Mouse (Mus musculus): ENCODE measurements around the gene Gm4881. TPM values are rescaled to one million over a fixed set of nuclear protein-coding genes. Genes with fewer than 3 reads are reported as not detected.

The Gm4881 gene
- polyA plus RNA-seq, 1 experiment from 2014 or later, result not detected

DNA sequence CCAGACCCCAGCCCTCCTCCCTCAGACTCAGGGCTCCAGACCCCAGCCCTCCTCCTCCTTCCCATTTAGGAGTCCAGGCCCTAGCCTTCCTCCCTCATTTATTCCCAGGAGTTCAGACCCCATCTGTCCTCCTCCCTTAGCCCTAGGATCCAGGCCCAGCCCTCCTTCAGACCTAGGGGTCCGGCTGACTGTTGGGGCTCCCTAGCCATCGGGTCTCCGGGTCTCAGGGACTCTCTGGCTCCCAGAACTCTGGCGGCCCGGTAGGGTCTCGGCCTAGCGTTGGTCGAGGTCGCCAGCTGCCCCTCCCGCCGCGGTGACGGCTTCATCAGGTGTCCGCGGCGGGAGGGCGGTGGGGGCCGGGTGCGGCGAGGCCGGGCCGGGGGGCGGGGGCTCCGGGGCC lies 9.7 kb upstream of the Gm4881 start:
- WGBS, result under 1% methylated on average over 21 of the region's 24 CpGs
- peaks cover 9% of the 10 kb centered on the region; the same call in 1 of the 2 replicates for H3K4me1 ChIP-seq
- no peak for ATAC-seq (ENCODE audit: insufficient number of reproducible peaks, insufficient read depth, low FRiP score, low TSS enrichment, low read depth)

DNA sequence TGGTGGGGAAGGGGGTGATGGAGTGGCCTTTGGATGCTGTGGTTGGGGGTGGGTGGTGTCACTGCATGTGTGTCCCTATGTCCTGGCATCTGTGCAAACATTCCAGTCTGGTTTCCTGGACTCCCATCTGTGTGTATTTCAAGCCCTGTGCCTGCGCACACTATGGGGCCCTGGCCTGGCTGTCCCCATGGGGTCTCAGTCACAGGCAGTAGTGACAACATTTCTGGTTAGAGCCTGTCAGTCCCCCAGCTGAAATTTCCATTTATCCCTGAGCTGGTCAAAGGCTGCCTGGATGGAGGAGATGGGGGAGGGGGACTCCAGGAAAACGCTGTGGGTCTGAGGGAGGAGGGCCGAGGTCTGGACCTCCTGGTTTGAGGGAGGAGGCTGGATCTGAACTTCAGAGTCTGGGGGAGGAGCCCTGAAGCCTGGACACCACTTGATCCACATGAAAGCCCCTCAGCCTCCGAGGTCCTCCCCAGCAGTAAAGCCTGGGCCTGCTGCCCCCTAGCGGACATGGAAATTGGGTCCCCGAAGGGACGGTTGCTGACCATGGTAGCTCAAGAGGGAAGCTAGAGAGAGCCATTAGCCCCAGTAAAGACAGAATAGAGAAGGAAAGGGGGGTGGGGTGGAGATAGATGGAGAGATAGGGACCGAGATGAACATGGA lies 5.8 kb upstream of the Gm4881 start:
- H3K4me1 ChIP-seq, result peaks cover 10% of the 10 kb centered on the region; the same call in 1 of the 2 replicates
- no peak for ATAC-seq (ENCODE audit: insufficient number of reproducible peaks, insufficient read depth, low FRiP score, low TSS enrichment, low read depth)
- H3K36me3 ChIP-seq, result no peaks in the 10 kb centered on the region
- no peak overlapping the region for H3K4me2 ChIP-seq
- H3K4me3 ChIP-seq, result no peak overlapping the region
- H3K9me3 ChIP-seq, result no peaks in the 10 kb centered on the region
- H3K27ac ChIP-seq, result no peak overlapping the region
- peaks cover 100% of the 10 kb centered on the region for H3K27me3 ChIP-seq
- WGBS, result 0% methylated on average over 8 of the region's 8 CpGs
- no peak overlapping the region for H3K9ac ChIP-seq

More for the DNA sequence above, 9.7 kb upstream of the Gm4881 start:
- no peaks in the 10 kb centered on the region for H3K36me3 ChIP-seq
- peak overlapping the region; percentile 61 for H3K9ac ChIP-seq
- no peak overlapping the region for H3K27ac ChIP-seq
- H3K4me2 ChIP-seq, result peak overlapping the region; percentile 65
- H3K4me3 ChIP-seq, result peak overlapping the region; percentile 45
- 0 out of 2 replicates have a peak, but pooled peaks cover 3% of the 10 kb centered on the region for H3K9me3 ChIP-seq
- peaks cover 85% of the 10 kb centered on the region for H3K27me3 ChIP-seq

DNA sequence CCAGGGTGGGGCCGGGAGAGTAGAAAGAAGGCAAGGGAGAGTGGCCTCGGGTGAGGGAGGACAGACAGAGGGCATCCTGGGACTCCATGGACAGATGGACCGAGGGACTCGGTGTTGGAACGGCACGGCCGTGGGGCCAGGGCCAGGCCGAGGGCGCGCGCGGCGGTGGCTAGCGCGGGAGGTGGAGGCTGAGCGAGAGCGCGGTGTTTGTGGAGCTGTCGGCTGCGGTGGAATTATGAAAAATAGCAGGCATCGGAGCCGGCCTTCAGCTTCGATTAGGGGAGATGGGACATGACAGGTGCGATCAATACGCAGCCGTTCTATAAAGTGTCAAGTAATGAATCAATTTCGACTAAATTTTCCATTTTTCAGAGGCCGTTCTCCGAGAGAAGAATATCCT lies 4.5 kb upstream of the Gm4881 start:
- H3K4me2 ChIP-seq, result no peak overlapping the region
- no peaks in the 10 kb centered on the region for H3K36me3 ChIP-seq
- no peaks in the 10 kb centered on the region for H3K9me3 ChIP-seq
- no peak overlapping the region for H3K4me3 ChIP-seq
- WGBS, result 2% methylated on average over 28 of the region's 29 CpGs
- peak overlapping the region; percentile 36; the same call in 1 of the 2 replicates for H3K9ac ChIP-seq
- H3K27me3 ChIP-seq, result peaks cover 100% of the 10 kb centered on the region
- no peak overlapping the region for H3K27ac ChIP-seq
- ATAC-seq (ENCODE audit: insufficient number of reproducible peaks, insufficient read depth, low FRiP score, low TSS enrichment, low read depth), result no peak
- peaks cover 8% of the 10 kb centered on the region; the same call in 1 of the 2 replicates for H3K4me1 ChIP-seq

- Histone ChIP-seq H3K9ac (no peak overlapping the region), H3K27me3 (peaks cover 100% of the 10 kb centered on the region), H3K27ac (no peak overlapping the region), H3K4me3 (no peak overlapping the region), H3K9me3 (no peaks in the 10 kb centered on the region), H3K4me1 (peaks cover 11% of the 10 kb centered on the region), H3K36me3 (no peaks in the 10 kb centered on the region), H3K4me2 (no peak overlapping the region)
- no peak for ATAC-seq (ENCODE audit: insufficient number of reproducible peaks, insufficient read depth, low FRiP score, low TSS enrichment, low read depth)
- WGBS, result 3% methylated on average over 7 of the region's 7 CpGs
Measured at GRCm38 (mm10) chr7:24947316-24948048, 3.2 kb upstream of the Gm4881 start.

GRCm38 (mm10) chr7:24943641-24944040 lies 653 bp downstream of the Gm4881 start:
- no peak for ATAC-seq (ENCODE audit: insufficient number of reproducible peaks, insufficient read depth, low FRiP score, low TSS enrichment, low read depth)
- Histone ChIP-seq H3K9me3 (no peaks in the 10 kb centered on the region), H3K36me3 (no peaks in the 10 kb centered on the region), H3K4me1 (peaks cover 9% of the 10 kb centered on the region), H3K4me2 (peak overlapping the region; percentile 76; the same call in 1 of the 2 replicates), H3K9ac (no peak overlapping the region), H3K27ac (no peak overlapping the region), H3K27me3 (peaks cover 100% of the 10 kb centered on the region), H3K4me3 (peak overlapping the region; percentile 45; the same call in 1 of the 2 replicates)
- 5% methylated on average over 6 of the region's 6 CpGs for WGBS

- Histone ChIP-seq H3K27ac (no peak overlapping the region), H3K27me3 (peaks cover 91% of the 10 kb centered on the region), H3K36me3 (peaks cover 9% of the 10 kb centered on the region), H3K4me3 (no peak overlapping the region), H3K4me2 (no peak overlapping the region), H3K9me3 (no peaks in the 10 kb centered on the region), H3K4me1 (peaks cover 22% of the 10 kb centered on the region), H3K9ac (no peak overlapping the region)
- no peak for ATAC-seq (ENCODE audit: insufficient number of reproducible peaks, insufficient read depth, low FRiP score, low TSS enrichment, low read depth)
- WGBS, result 1% methylated on average over 15 of the region's 15 CpGs
Measured at GRCm38 (mm10) chr7:24931651-24932050, 12.6 kb downstream of the Gm4881 start.

DNA sequence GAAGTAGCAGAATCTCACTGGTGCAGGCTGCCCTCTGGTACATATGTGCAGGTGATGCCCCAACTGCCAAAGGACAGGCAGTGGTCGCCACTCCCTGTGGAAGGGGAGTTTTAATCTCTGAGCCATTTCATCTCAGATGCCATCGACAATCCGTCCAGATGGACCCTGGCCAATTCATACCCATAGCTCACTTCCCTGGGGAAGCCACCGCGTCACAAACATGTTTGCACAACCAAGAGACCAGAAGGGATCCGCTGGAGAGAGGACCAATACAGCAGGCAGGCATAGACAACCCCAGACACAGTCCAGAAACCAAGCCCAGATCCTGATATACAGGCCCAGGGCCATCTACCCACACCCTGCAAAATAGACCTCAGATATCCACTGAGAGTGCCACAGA lies 13.8 kb downstream of the Gm4881 start:
- no peak overlapping the region for H3K4me2 ChIP-seq
- H3K27me3 ChIP-seq, result peaks cover 79% of the 10 kb centered on the region
- H3K36me3 ChIP-seq, result peaks cover 20% of the 10 kb centered on the region
- no peak overlapping the region for H3K9ac ChIP-seq
- no peak overlapping the region for H3K27ac ChIP-seq
- WGBS, result 49% methylated on average over 6 of the region's 6 CpGs
- H3K4me1 ChIP-seq, result peaks cover 22% of the 10 kb centered on the region
- no peak for ATAC-seq (ENCODE audit: insufficient number of reproducible peaks, insufficient read depth, low FRiP score, low TSS enrichment, low read depth)
- no peaks in the 10 kb centered on the region for H3K9me3 ChIP-seq
- H3K4me3 ChIP-seq, result no peak overlapping the region

DNA sequence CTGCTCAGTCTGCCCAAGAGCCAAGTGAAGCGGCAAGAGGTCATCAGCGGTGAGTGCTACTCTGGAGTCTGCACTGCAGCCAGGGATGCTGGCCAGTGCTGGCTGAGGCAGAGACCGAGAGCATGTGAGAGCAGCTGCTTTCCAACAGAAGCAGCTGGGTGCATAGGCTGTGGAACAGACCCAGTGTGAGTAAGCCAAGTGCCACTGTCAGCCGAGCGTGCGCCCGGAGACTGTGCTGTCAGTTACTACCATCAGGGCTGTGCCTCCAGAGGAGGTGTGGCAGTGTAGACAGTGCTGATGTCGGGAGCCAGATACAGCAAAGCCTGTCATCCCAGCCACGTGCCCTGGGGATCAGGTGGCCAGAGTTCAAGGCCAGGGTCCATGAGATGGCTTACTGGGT lies 24.6 kb downstream of the Gm4881 start:
- 86% methylated on average over 9 of the region's 9 CpGs for WGBS

DNA sequence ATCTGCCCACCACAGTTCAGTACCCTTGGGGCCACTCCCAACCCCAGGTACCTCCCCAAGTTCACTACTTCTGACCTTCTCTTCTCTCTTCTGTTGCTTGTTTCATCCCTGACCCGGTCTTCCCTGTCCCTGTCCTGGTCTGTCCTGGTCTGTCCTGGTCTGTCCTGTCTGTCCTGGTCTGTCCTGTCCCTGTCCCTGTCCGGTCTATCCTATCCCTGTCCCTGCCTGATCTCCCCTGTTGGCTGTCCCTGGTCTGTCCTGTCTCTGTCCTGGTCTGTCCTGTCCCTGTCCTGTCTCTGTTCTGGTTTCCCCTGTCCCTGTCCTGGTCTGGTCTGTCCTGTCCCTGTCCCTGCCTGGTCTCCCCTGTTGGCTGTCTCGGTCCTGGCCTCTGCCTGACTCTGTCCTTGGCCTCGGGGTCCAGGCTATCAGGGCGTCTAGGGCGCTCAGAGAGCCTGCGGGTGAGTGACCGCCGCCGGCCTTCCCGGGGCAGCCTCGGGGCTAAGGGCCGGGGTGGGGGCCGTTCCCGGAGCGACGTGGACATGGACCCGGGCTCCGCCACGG lies 25.5 kb downstream of the Gm4881 start:
- H3K4me2 ChIP-seq, result no peak overlapping the region
- H3K4me1 ChIP-seq, result no peaks in the 10 kb centered on the region
- H3K27ac ChIP-seq, result no peak overlapping the region
- peaks cover 73% of the 10 kb centered on the region for H3K36me3 ChIP-seq
- peak; percentile 62; the same call in 1 of the 2 replicates for ATAC-seq (ENCODE audit: insufficient number of reproducible peaks, insufficient read depth, low FRiP score, low TSS enrichment, low read depth)
- no peaks in the 10 kb centered on the region for H3K9me3 ChIP-seq
- no peaks in the 10 kb centered on the region for H3K27me3 ChIP-seq
- no peak overlapping the region for H3K4me3 ChIP-seq
- H3K9ac ChIP-seq, result no peak overlapping the region
- WGBS, result 89% methylated on average over 20 of the region's 20 CpGs

More for the DNA sequence above, 24.6 kb downstream of the Gm4881 start:
- peaks cover 82% of the 10 kb centered on the region for H3K36me3 ChIP-seq
- H3K9me3 ChIP-seq, result no peaks in the 10 kb centered on the region
- no peak overlapping the region for H3K9ac ChIP-seq
- no peak overlapping the region for H3K4me2 ChIP-seq
- H3K4me3 ChIP-seq, result no peak overlapping the region
- ATAC-seq (ENCODE audit: insufficient number of reproducible peaks, insufficient read depth, low FRiP score, low TSS enrichment, low read depth), result no peak
- no peaks in the 10 kb centered on the region for H3K4me1 ChIP-seq
- no peaks in the 10 kb centered on the region for H3K27me3 ChIP-seq
- H3K27ac ChIP-seq, result no peak overlapping the region

GRCm38 (mm10) chr7:24912480-24912879 lies 31.8 kb downstream of the Gm4881 start:
- H3K27ac ChIP-seq, result no peak overlapping the region
- H3K9ac ChIP-seq, result no peak overlapping the region
- WGBS, result 92% methylated on average over 14 of the region's 14 CpGs
- H3K9me3 ChIP-seq, result no peaks in the 10 kb centered on the region
- peaks cover 6% of the 10 kb centered on the region for H3K4me1 ChIP-seq
- no peaks in the 10 kb centered on the region for H3K27me3 ChIP-seq
- no peak overlapping the region for H3K4me3 ChIP-seq
- no peak overlapping the region for H3K4me2 ChIP-seq
- peaks cover 68% of the 10 kb centered on the region for H3K36me3 ChIP-seq
- no peak for ATAC-seq (ENCODE audit: insufficient number of reproducible peaks, insufficient read depth, low FRiP score, low TSS enrichment, low read depth)

DNA sequence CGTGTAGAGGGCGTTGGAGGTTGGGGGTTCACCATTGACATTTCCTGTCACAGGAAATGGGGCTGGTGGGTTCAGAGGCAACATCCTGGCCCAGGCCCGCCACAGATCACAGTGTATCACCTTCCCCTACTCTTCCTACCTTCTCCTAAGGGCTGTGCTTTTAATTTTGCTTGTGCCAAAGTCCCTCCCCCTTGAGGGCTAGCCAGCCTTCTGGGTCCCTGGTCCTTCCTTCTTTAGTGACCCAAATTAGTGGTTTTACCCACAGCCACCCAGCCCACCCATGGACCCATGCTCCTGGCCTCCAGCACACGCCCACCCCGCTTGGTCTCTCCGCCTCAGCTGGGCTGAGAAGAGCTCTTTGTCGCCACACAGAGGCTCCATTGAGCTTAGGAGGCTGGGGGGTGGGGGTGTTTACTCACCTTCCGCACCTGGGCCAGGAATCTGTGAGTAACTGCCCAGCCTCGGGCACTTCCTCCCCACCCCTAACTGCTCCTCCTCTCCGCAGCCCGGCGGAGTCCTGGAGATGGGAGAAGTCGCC lies 37.0 kb downstream of the Gm4881 start:
- peak overlapping the region; percentile 62 for H3K27ac ChIP-seq
- no peak overlapping the region for H3K4me3 ChIP-seq
- H3K4me2 ChIP-seq, result peak overlapping the region; percentile 37
- H3K4me1 ChIP-seq, result peaks cover 44% of the 10 kb centered on the region
- no peaks in the 10 kb centered on the region for H3K9me3 ChIP-seq
- no peaks in the 10 kb centered on the region for H3K27me3 ChIP-seq
- 11% methylated on average over 13 of the region's 13 CpGs for WGBS
- H3K9ac ChIP-seq, result peak overlapping the region; percentile 85
- ATAC-seq (ENCODE audit: insufficient number of reproducible peaks, insufficient read depth, low FRiP score, low TSS enrichment, low read depth), result 0 out of 2 replicates have a peak, but pooled peaks have one; percentile 26
- peaks cover 42% of the 10 kb centered on the region for H3K36me3 ChIP-seq

All from embryonic facial prominence, embryonic 13.5 days (tissue).